Mouse (Mus musculus): ENCODE results near the gene Tbc1d7.

GRCm38 (mm10) chr13:43124683-43125074 is 46.6 kb downstream of the Tbc1d7 start:
- TF ChIP-seq POLR2AphosphoS5 (IDR thresholded peaks at IDR 0.05; ENCODE audit: insufficient replicate concordance, low read depth, low read length) (no peak), CTCF (IDR thresholded peaks at IDR 0.05; ENCODE audit: low read depth, low read length) (no peak)

Measured in G1E (cell line).